23 mouse cellular contexts compared by ENCODE assay signal in genomic region chr1:157069181-157069828, GRCm38 (mm10). TPM values are rescaled to one million over a fixed set of nuclear protein-coding genes. Genes with fewer than 3 reads are reported as not detected.
DNase-seq lines count a peak whose midpoint lies in the region; ATAC-seq lines count a peak whose summit lies in the region.
"Had no signal": no experiment of that assay in that cellular context is flagged by ENCODE, and none has a peak within 500 bp of the region (broad histone marks: within the 10 kb centered on the region; RNA-seq: fewer than 3 reads in every experiment).

No protein-coding gene starts in this region.

- no peak overlapping the region for H3K9ac ChIP-seq in embryonic facial prominence, embryonic 15.5 days
- no peak overlapping the region for H3K9ac ChIP-seq in kidney, embryonic 16.5 days (replicated peaks; ENCODE audit: low read length)
- no peak overlapping the region for H3K9ac ChIP-seq in intestine, embryonic 15.5 days
- H3K9ac ChIP-seq: forebrain, embryonic 13.5 days; hindbrain, embryonic 12.5 days had no signal

- H3K4me1 ChIP-seq in embryonic facial prominence, embryonic 15.5 days: peaks cover 7% of the 10 kb centered on the region
- H3K4me1 ChIP-seq in embryonic facial prominence, embryonic 10.5 days: peaks cover 20% of the 10 kb centered on the region
- H3K4me1 ChIP-seq in kidney, embryonic 16.5 days (ENCODE audit: insufficient read depth, low read length): no peaks in the 10 kb centered on the region
- peaks cover 3% of the 10 kb centered on the region; the same call in 1 of the 2 replicates for H3K4me1 ChIP-seq in intestine, embryonic 15.5 days (replicated peaks)

- WGBS in embryonic facial prominence, embryonic 15.5 days: 53% methylated on average over 15 of the region's 15 CpGs
- 71% methylated on average over 15 of the region's 15 CpGs for WGBS in embryonic facial prominence, embryonic 10.5 days
- 71% methylated on average over 15 of the region's 15 CpGs for WGBS in kidney, embryonic 16.5 days
- 86% methylated on average over 15 of the region's 15 CpGs for WGBS in intestine, embryonic 15.5 days

- no peaks in the 10 kb centered on the region for H3K9me3 ChIP-seq in embryonic facial prominence, embryonic 15.5 days (replicated peaks)
- no peaks in the 10 kb centered on the region for H3K9me3 ChIP-seq in embryonic facial prominence, embryonic 10.5 days
- no peaks in the 10 kb centered on the region for H3K9me3 ChIP-seq in kidney, embryonic 16.5 days (ENCODE audit: low read length)
- no peaks in the 10 kb centered on the region for H3K9me3 ChIP-seq in intestine, embryonic 15.5 days
- H3K9me3 ChIP-seq: forebrain, embryonic 13.5 days; heart, embryonic 10.5 days; hindbrain, embryonic 12.5 days had no signal

- H3K36me3 ChIP-seq in embryonic facial prominence, embryonic 15.5 days: no peaks in the 10 kb centered on the region
- no peaks in the 10 kb centered on the region for H3K36me3 ChIP-seq in embryonic facial prominence, embryonic 10.5 days (replicated peaks)
- no peaks in the 10 kb centered on the region for H3K36me3 ChIP-seq in kidney, embryonic 16.5 days (ENCODE audit: insufficient read depth, low read length)
- no peaks in the 10 kb centered on the region for H3K36me3 ChIP-seq in intestine, embryonic 15.5 days
- H3K36me3 ChIP-seq: heart, embryonic 10.5 days; hindbrain, embryonic 12.5 days had no signal

- H3K4me2 ChIP-seq in embryonic facial prominence, embryonic 15.5 days (replicated peaks): no peak overlapping the region
- no peak overlapping the region for H3K4me2 ChIP-seq in kidney, embryonic 16.5 days (replicated peaks; ENCODE audit: low read depth, low read length)
- no peak overlapping the region for H3K4me2 ChIP-seq in intestine, embryonic 15.5 days (replicated peaks)
- H3K4me2 ChIP-seq: forebrain, embryonic 13.5 days; hindbrain, embryonic 12.5 days had no signal

- DNase-seq in embryonic facial prominence, embryonic 10.5 days (ENCODE audit: low spot score): no peak
- DNase-seq in kidney, adult 9 months: peak; percentile 64
- peak; percentile 69 for DNase-seq in retina, postnatal 1 day
- DNase-seq in retina, embryonic 14.5 days (ENCODE audit: low spot score): no peak
- DNase-seq: adrenal gland, adult 2 months; adrenal gland, postnatal 25 days; cerebellum, adult 2 months; cerebellum, postnatal 10 days; gastrocnemius, postnatal 36 days; heart, adult 18-20 months; heart, postnatal 10 days; heart, postnatal 4 days had no signal

- H3K27ac ChIP-seq in embryonic facial prominence, embryonic 15.5 days (replicated peaks): 0 out of 2 replicates have a peak overlapping the region, but pooled peaks have one; percentile 28
- no peak overlapping the region for H3K27ac ChIP-seq in embryonic facial prominence, embryonic 10.5 days (replicated peaks)
- no peak overlapping the region; the same call in 1 of the 2 replicates for H3K27ac ChIP-seq in kidney, embryonic 16.5 days (ENCODE audit: low read length)
- H3K27ac ChIP-seq in intestine, embryonic 15.5 days: no peak overlapping the region
- H3K27ac ChIP-seq: forebrain, embryonic 13.5 days; heart, embryonic 10.5 days; hindbrain, embryonic 12.5 days had no signal

- no peak for ATAC-seq in embryonic facial prominence, embryonic 15.5 days (ENCODE audit: insufficient number of reproducible peaks, low FRiP score, low TSS enrichment, low read depth)
- ATAC-seq in kidney, embryonic 16.5 days (ENCODE audit: low FRiP score, low TSS enrichment): no peak
- no peak for ATAC-seq in intestine, embryonic 15.5 days
- ATAC-seq: forebrain, embryonic 13.5 days; hindbrain, embryonic 16.5 days; inflammation-experienced regulatory T-cells, adult 6 months had no signal

- no peaks in the 10 kb centered on the region for H3K27me3 ChIP-seq in embryonic facial prominence, embryonic 15.5 days
- peaks cover 3% of the 10 kb centered on the region; the same call in 1 of the 2 replicates for H3K27me3 ChIP-seq in embryonic facial prominence, embryonic 10.5 days (replicated peaks; ENCODE audit: low read depth, poor library complexity, severe bottlenecking)
- H3K27me3 ChIP-seq in kidney, embryonic 16.5 days (ENCODE audit: insufficient read depth, low read length): no peaks in the 10 kb centered on the region
- H3K27me3 ChIP-seq in intestine, embryonic 15.5 days (replicated peaks): no peaks in the 10 kb centered on the region
- H3K27me3 ChIP-seq: forebrain, embryonic 13.5 days; hindbrain, embryonic 12.5 days had no signal

- H3K4me3 ChIP-seq in embryonic facial prominence, embryonic 15.5 days (replicated peaks): no peak overlapping the region
- H3K4me3 ChIP-seq in embryonic facial prominence, embryonic 10.5 days: no peak overlapping the region
- H3K4me3 ChIP-seq in kidney, embryonic 16.5 days (ENCODE audit: low read length): no peak overlapping the region
- no peak overlapping the region for H3K4me3 ChIP-seq in intestine, embryonic 15.5 days (replicated peaks)
- H3K4me3 ChIP-seq: forebrain, embryonic 13.5 days; heart, embryonic 10.5 days; hindbrain, embryonic 12.5 days had no signal

RNA-seq across cellular contexts. Expression of gene Tex35, which starts 39.2 kb away (rescaled TPM):
- not detected in 2 replicates for polyA plus RNA-seq in embryonic facial prominence, embryonic 15.5 days (2015; fragmentation: Nextera tagmentation; extraction: Ambion mirVana)
- not detected in 2 replicates for polyA plus RNA-seq in embryonic facial prominence, embryonic 10.5 days (2016; fragmentation: Nextera tagmentation; extraction: Ambion mirVana)
- 0.20 TPM in 1 of 2 replicates, not detected in the other for polyA plus RNA-seq in kidney, embryonic 16.5 days (2015; fragmentation: Nextera tagmentation; extraction: Ambion mirVana)
- not detected in 2 replicates for polyA plus RNA-seq in intestine, embryonic 15.5 days (2015; fragmentation: Nextera tagmentation; extraction: Ambion mirVana)
- polyA plus RNA-seq: adrenal gland, adult 2 months; C2C12; cerebellum, adult 2 months; embryonic facial prominence, embryonic 11.5 days; forebrain, embryonic 13.5 days; heart, embryonic 10.5 days; heart, embryonic 14.5 days; hindbrain, embryonic 12.5 days; hindbrain, embryonic 16.5 days had no signal

Comparison
In these comparisons a context has a peak if more than half of its experiments do, and no peak if none do; other contexts are left out.
1. DNase-seq: peak in kidney, adult 9 months (single experiment) and retina, postnatal 1 day (single experiment); none in embryonic facial prominence, embryonic 10.5 days (single experiment) and retina, embryonic 14.5 days (single experiment).